Mouse (Mus musculus): ENCODE measurements around the gene Kif11. TPM values are rescaled to one million over a fixed set of nuclear protein-coding genes. Genes with fewer than 3 reads are reported as not detected.

Kif11 gene
- total and polyA plus RNA-seq, 2 experiments from 2014 or later: 10.8 to 31.4 TPM

DNA sequence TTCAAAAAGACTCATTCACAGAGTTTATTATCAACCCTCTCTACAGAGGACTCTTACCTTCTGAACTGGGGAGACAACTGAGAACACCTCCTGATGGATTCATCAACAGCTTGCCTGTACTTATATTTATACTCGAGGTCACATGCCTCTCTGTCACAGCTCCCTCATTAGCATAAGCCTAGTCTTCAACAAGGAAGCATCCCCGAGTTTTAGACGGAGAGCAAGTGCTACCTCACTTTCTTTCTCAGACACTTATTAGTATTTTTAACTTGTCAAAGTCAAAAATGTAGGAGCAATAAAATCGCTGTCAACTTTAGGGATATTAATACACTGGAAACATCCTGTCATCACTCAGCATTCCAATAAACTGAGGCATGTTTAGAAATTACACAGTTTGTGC, 38.5 kb upstream of the Kif11 start, which contains the start of gene Ide:
Gene Ide, minus strand, starts transcription at position 101 of the 400 bp plus-strand sequence.
- DNase-seq (ENCODE audit: low spot score) (no peak), ATAC-seq (ENCODE audit: insufficient read depth, low read depth) (no peak)
- Histone ChIP-seq H3K4me1 (ENCODE audit: control insufficient read depth, insufficient read depth) (peaks cover 22% of the 10 kb centered on the region), H3K4me3 (ENCODE audit: low read depth, low read length) (no peak within 1 kb of the TSS), H3K9me3 (replicated peaks; ENCODE audit: control insufficient read depth, low read length) (no peaks in the 10 kb centered on the region), H3K36me3 (replicated peaks; ENCODE audit: control insufficient read depth, insufficient read depth, low read length) (no peaks in the 10 kb centered on the region), H3K27ac (ENCODE audit: low read depth) (no peak within 1 kb of the TSS), H3K9ac (replicated peaks; ENCODE audit: low read depth, low read length) (no peak within 1 kb of the TSS), H3K27me3 (ENCODE audit: control insufficient read depth, insufficient read depth, low read length) (no peaks in the 10 kb centered on the region), H3K4me2 (ENCODE audit: low read depth, low read length) (no peak within 1 kb of the TSS)
- no peak for TF ChIP-seq CTCF (IDR thresholded peaks at IDR 0.05; ENCODE audit: low read depth)
- no peak for TF ChIP-seq EP300 (IDR thresholded peaks at IDR 0.05; ENCODE audit: low read depth)
- WGBS: 58% methylated on average over 4 of the region's 4 CpGs

GRCm38 (mm10) chr19:37340495-37340894, 35.7 kb upstream of the Kif11 start:
- DNase-seq (ENCODE audit: low spot score) (no peak), ATAC-seq (ENCODE audit: insufficient read depth, low read depth) (no peak)
- Histone ChIP-seq H3K27me3 (ENCODE audit: control insufficient read depth, insufficient read depth, low read length) (no peaks in the 10 kb centered on the region), H3K4me3 (ENCODE audit: low read depth, low read length) (no peak overlapping the region), H3K27ac (ENCODE audit: low read depth) (peak overlapping the region; percentile 17), H3K9ac (replicated peaks; ENCODE audit: low read depth, low read length) (no peak overlapping the region), H3K4me2 (ENCODE audit: low read depth, low read length) (no peak overlapping the region), H3K9me3 (replicated peaks; ENCODE audit: control insufficient read depth, low read length) (no peaks in the 10 kb centered on the region), H3K4me1 (ENCODE audit: control insufficient read depth, insufficient read depth) (peaks cover 18% of the 10 kb centered on the region), H3K36me3 (replicated peaks; ENCODE audit: control insufficient read depth, insufficient read depth, low read length) (no peaks in the 10 kb centered on the region)
- WGBS: 80% methylated on average over 5 of the region's 5 CpGs
- TF ChIP-seq EP300 (IDR thresholded peaks at IDR 0.05; ENCODE audit: low read depth): no peak
- TF ChIP-seq CTCF (IDR thresholded peaks at IDR 0.05; ENCODE audit: low read depth): no peak

DNA sequence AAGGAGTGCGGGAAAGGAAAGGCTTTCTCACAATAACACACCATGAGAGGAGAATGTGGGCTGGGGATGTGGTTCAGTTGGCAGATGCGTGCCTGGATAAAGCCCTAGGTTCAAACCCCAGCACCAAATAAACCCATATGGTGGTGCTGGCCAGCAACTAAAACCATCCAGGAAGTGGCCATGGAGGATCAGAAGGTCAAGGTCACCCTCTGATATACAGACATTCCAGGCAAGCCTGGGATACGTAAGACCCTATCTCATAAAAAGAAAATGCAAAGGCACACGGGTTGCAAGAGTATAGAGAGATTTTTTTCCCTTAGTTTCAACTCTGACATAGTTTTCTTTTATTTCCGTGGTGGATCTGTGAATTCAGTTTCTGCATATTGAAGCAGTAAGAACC, 35.3 kb upstream of the Kif11 start:
- no peak overlapping the region for H3K9ac ChIP-seq (replicated peaks; ENCODE audit: low read depth, low read length)
- TF ChIP-seq CTCF (IDR thresholded peaks at IDR 0.05; ENCODE audit: low read depth) (no peak), EP300 (IDR thresholded peaks at IDR 0.05; ENCODE audit: low read depth) (no peak)
- H3K36me3 ChIP-seq (replicated peaks; ENCODE audit: control insufficient read depth, insufficient read depth, low read length): no peaks in the 10 kb centered on the region
- H3K4me2 ChIP-seq (ENCODE audit: low read depth, low read length): no peak overlapping the region
- peaks cover 19% of the 10 kb centered on the region for H3K4me1 ChIP-seq (ENCODE audit: control insufficient read depth, insufficient read depth)
- H3K4me3 ChIP-seq (ENCODE audit: low read depth, low read length): no peak overlapping the region
- H3K27me3 ChIP-seq (ENCODE audit: control insufficient read depth, insufficient read depth, low read length): no peaks in the 10 kb centered on the region
- H3K27ac ChIP-seq (ENCODE audit: low read depth): peak overlapping the region; percentile 17; the same call in 1 of the 2 replicates
- DNase-seq (ENCODE audit: low spot score) (no peak), ATAC-seq (ENCODE audit: insufficient read depth, low read depth) (no peak; the same call in 1 of the 2 replicates)
- WGBS: 57% methylated on average over 5 of the region's 5 CpGs
- H3K9me3 ChIP-seq (replicated peaks; ENCODE audit: control insufficient read depth, low read length): no peaks in the 10 kb centered on the region

DNA sequence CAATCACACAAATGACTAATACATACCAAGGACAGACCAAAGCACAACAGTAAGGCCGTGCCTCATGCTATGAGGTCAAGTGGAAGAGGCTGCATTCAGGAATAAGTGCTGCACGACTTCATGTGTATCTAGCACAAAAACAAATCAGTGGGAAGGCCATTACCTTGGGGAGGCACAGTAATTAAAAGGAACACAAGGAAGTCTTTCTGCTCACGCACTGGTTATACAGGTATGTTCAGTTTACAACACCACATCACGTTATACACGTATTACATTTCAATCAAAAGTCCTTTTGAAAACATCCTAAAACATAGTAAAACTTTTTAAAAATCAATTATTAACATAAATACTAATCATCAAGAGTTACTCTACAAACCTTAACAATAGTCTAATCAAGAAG, 32.3 kb upstream of the Kif11 start:
- ATAC-seq (ENCODE audit: insufficient read depth, low read depth): no peak
- Histone ChIP-seq H3K27me3 (ENCODE audit: control insufficient read depth, insufficient read depth, low read length) (no peaks in the 10 kb centered on the region), H3K4me2 (ENCODE audit: low read depth, low read length) (no peak overlapping the region), H3K27ac (ENCODE audit: low read depth) (no peak overlapping the region), H3K36me3 (replicated peaks; ENCODE audit: control insufficient read depth, insufficient read depth, low read length) (no peaks in the 10 kb centered on the region), H3K9me3 (replicated peaks; ENCODE audit: control insufficient read depth, low read length) (no peaks in the 10 kb centered on the region), H3K9ac (replicated peaks; ENCODE audit: low read depth, low read length) (no peak overlapping the region), H3K4me1 (ENCODE audit: control insufficient read depth, insufficient read depth) (peaks cover 17% of the 10 kb centered on the region; the same call in 1 of the 2 replicates), H3K4me3 (ENCODE audit: low read depth, low read length) (no peak overlapping the region)
- TF ChIP-seq CTCF (IDR thresholded peaks at IDR 0.05; ENCODE audit: low read depth) (no peak), EP300 (IDR thresholded peaks at IDR 0.05; ENCODE audit: low read depth) (no peak)
- no peak for DNase-seq (ENCODE audit: low spot score)
- 78% methylated on average over 5 of the region's 5 CpGs for WGBS

DNA sequence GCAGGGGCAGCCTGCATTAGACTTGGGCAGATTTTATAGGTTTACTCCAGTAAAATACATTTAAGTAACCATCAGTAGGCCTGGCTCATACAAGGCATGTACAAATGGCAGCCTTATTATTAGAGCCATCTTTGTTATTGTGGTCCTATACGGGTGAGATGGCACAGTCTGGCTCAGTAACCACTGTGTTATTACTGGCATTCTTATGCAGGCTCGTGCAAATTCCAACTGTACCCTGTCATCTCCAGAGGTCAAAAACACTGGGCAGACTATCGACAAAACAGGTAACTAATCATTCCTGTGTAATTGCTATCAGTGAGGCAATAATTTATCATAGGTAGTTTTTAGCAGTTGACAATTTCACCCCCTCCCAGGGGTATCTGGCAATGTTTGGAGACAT, 29.9 kb upstream of the Kif11 start:
- DNase-seq (ENCODE audit: low spot score) (no peak), ATAC-seq (ENCODE audit: insufficient read depth, low read depth) (no peak; the same call in 1 of the 2 replicates)
- H3K36me3 ChIP-seq (replicated peaks; ENCODE audit: control insufficient read depth, insufficient read depth, low read length): no peaks in the 10 kb centered on the region
- H3K4me1 ChIP-seq (ENCODE audit: control insufficient read depth, insufficient read depth): peaks cover 12% of the 10 kb centered on the region; the same call in 1 of the 2 replicates
- H3K4me2 ChIP-seq (ENCODE audit: low read depth, low read length): no peak overlapping the region
- no peak overlapping the region for H3K9ac ChIP-seq (replicated peaks; ENCODE audit: low read depth, low read length)
- no peaks in the 10 kb centered on the region for H3K27me3 ChIP-seq (ENCODE audit: control insufficient read depth, insufficient read depth, low read length)
- no peaks in the 10 kb centered on the region for H3K9me3 ChIP-seq (replicated peaks; ENCODE audit: control insufficient read depth, low read length)
- 19% methylated on average over 3 of the region's 3 CpGs for WGBS
- H3K27ac ChIP-seq (ENCODE audit: low read depth): no peak overlapping the region; the same call in 1 of the 2 replicates
- TF ChIP-seq CTCF (IDR thresholded peaks at IDR 0.05; ENCODE audit: low read depth): no peak
- no peak for TF ChIP-seq EP300 (IDR thresholded peaks at IDR 0.05; ENCODE audit: low read depth)
- H3K4me3 ChIP-seq (ENCODE audit: low read depth, low read length): no peak overlapping the region

GRCm38 (mm10) chr19:37348331-37348730, 27.9 kb upstream of the Kif11 start:
- WGBS: 41% methylated on average over 10 of the region's 10 CpGs
- H3K4me2 ChIP-seq (ENCODE audit: low read depth, low read length): no peak overlapping the region; the same call in 1 of the 2 replicates

More at GRCm38 (mm10) chr19:37348331-37348730, 27.9 kb upstream of the Kif11 start:
- H3K27me3 ChIP-seq (ENCODE audit: control insufficient read depth, insufficient read depth, low read length): no peaks in the 10 kb centered on the region
- H3K4me3 ChIP-seq (ENCODE audit: low read depth, low read length): no peak overlapping the region
- 0 out of 2 replicates have a peak overlapping the region, but pooled peaks have one; percentile 37 for H3K9ac ChIP-seq (replicated peaks; ENCODE audit: low read depth, low read length)
- H3K36me3 ChIP-seq (replicated peaks; ENCODE audit: control insufficient read depth, insufficient read depth, low read length): peaks cover 8% of the 10 kb centered on the region
- H3K4me1 ChIP-seq (ENCODE audit: control insufficient read depth, insufficient read depth): peaks cover 12% of the 10 kb centered on the region; the same call in 1 of the 2 replicates
- ATAC-seq (ENCODE audit: insufficient read depth, low read depth): peak; percentile 68
- TF ChIP-seq CTCF (IDR thresholded peaks at IDR 0.05; ENCODE audit: low read depth) (no peak), EP300 (IDR thresholded peaks at IDR 0.05; ENCODE audit: low read depth) (no peak)
- peak; percentile 57 for DNase-seq (ENCODE audit: low spot score)
- peak overlapping the region; percentile 80 for H3K27ac ChIP-seq (ENCODE audit: low read depth)
- H3K9me3 ChIP-seq (replicated peaks; ENCODE audit: control insufficient read depth, low read length): peaks cover 4% of the 10 kb centered on the region; the same call in 1 of the 2 replicates
